Mouse (Mus musculus) heart, postnatal 25 days (tissue): ENCODE measurements around the gene Arhgap23. TPM values are rescaled to one million over a fixed set of nuclear protein-coding genes. Genes with fewer than 3 reads are reported as not detected.

ENCODE experiments used
- DNase-seq: peaks from one replicate; pipeline ENCODE4 v3.0.0; 2022; ENCODE audit warnings: low spot score
- intact Hi-C: fragments of 180-260 bp; cut with DNase I; formaldehyde crosslinking; loops from one replicate; pipeline ENCODE4 v1.15.1; 2025
- total RNA-seq, 2 experiments: library from RNA; stranded (reverse); gene quantifications; 2 replicates each; pipeline ENCODE4 v1.2.3; 2021

Arhgap23 gene
- total RNA-seq, 2 experiments from 2014 or later: 14.8 to 19.4 TPM

DNA sequence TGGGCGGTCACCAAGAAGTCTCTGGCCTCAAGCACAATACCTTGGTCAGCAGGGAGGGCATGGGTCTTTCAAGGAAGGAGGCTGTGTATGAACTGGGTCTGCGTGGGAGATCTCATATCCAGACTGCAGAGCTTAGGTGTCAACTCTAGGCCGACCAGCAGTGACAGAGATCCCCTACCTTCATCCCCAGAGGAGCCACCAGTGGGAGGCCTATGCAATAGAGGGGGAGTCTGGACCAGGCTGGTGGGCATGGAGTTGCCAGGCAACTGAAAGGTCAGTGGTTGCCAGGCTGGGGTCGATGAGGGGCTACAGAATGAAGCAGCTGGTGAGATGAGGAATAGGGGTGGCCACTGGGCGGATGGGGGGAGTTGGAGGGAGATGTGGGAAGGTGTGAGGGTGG, 124.3 kb downstream of the Arhgap23 start:
- DNase-seq: no peak
- intact Hi-C loops: no loop called here

DNA sequence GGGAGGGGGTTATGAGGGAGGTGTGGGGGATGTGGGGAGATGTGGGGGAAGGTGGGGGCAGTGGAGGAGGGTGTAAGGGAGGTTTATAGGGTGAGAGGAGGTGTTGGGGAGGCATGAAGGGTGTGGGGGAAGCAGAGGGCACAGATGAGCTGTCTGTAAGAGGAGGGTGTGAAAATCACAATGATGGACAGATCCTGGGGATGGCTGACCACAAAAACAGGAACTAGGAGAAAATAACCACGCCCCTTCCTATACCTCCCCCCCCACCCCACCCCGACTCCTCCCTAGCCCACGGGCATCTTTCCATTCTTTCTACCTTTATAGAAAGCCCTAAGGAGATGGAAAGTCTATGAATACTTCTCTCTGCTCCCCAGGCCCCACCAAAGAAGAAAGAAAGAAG, 124.8 kb downstream of the Arhgap23 start:
- DNase-seq: no peak
- intact Hi-C loops: no loop called here

DNA sequence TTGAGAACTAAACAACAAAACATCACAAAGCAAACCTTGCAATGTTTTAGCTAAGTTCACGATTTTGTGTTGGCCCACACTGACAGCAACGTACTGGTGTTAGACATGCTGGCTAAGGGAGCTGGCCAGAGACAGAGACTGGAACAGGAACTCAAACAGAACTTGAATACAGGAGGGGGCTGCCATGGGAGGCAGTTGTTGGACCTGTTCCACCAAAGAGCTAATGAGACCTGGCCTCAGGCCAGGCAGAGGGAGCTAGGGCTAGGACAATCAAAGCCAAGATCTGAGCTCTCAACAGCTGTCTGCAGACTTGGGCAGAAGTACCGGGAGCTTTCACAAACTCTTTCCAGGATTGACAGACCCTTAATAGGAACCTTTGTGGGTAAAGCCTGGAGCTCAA, 125.3 kb downstream of the Arhgap23 start:
- intact Hi-C loops: no loop called here
- DNase-seq: no peak

DNA sequence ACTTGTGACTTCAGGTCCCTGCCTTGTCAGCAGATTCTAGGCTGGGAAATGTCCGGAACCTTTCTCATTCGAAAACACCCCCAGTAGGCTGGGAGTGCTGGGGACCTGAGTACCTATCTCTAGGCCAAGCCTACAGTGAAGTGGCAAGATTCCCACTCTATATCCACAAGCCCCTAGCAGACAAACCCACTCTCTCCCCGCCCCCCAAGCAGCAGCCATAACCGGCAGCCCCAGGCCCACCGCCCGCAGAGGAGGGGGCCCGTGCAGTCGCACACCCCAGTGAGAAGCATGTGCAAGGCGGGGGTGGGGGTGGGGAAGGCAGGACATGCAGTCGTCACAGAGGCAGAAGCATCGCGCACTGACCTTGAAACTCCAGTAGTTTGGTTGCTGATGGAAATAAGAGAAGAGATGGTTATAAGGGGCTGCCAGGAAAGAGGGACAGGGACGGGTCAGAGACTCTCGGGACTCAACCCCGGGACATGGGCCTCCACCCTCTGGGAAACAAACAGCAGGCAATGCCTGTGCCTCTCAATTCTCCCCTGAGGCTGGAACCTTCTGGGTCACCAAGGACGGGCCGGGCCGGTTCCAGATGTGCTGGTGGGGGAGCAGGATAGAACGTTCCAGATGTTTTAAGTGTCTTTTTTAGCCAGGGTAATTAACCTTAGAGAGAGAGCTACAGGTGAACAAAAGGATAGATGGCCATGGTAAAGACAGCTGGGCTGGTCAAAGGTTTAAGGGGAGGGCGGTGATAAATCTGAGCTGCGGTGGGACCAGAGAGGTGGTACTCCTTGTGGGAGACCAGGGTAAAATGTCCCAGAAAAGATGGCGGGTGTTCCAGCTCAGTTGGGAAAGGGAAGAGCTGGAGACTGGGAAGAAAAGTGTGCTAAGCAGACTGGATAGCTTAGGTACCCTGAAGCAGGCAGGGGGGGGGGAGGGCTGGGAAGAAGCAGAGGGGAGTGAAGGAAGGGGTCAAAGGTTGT, 127.1 kb downstream of the Arhgap23 start:
- intact Hi-C loops: no loop called here
- no peak for DNase-seq

DNA sequence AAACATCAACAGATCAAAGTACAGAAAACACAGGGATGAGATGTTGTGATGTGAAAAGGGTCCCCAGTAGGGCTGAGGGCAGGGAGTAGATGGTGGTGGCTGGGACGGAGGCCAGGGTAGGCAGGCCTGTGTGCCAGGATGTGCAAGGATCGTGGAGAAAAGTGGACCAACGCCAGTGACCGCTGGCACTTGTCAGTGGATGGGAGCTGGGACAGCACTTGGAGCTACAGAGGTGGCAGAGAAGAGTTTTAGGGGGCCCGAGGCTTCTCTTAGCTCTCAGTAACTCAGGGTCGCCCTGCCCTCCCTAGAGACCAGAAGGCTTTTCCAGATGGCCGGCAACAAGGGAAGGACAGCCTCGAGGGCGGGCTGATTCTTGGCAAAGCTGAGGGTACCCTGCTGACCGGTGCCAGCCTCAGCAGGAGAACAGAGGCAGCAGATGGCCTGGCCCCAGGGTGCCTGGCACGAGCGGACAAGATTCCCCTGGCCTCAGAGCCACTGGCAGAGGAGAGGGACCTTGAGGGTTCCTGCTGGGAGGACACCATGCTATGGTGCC, 127.9 kb downstream of the Arhgap23 start:
- DNase-seq: no peak
- intact Hi-C loops: no loop called here

DNA sequence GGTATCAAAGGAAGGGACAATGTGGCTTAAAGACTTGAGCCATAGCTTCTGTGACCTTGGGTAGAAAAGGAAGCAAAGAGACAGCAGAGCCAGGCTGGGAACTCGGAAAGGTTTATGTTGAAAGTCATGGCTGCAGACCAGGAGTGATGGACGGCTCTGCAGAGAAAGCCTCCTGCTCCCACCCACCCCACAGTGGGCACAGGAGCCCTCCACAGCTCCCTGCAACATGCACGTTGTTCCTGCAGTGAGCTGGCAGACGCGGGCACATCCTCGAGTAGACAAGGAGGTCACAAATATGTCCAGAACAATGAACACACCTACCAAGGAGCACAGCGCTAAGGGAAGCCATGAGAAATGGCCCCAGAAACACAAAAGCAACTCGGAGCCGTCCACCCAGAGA, 128.6 kb downstream of the Arhgap23 start:
- no peak for DNase-seq
- intact Hi-C loops: no loop called here

DNA sequence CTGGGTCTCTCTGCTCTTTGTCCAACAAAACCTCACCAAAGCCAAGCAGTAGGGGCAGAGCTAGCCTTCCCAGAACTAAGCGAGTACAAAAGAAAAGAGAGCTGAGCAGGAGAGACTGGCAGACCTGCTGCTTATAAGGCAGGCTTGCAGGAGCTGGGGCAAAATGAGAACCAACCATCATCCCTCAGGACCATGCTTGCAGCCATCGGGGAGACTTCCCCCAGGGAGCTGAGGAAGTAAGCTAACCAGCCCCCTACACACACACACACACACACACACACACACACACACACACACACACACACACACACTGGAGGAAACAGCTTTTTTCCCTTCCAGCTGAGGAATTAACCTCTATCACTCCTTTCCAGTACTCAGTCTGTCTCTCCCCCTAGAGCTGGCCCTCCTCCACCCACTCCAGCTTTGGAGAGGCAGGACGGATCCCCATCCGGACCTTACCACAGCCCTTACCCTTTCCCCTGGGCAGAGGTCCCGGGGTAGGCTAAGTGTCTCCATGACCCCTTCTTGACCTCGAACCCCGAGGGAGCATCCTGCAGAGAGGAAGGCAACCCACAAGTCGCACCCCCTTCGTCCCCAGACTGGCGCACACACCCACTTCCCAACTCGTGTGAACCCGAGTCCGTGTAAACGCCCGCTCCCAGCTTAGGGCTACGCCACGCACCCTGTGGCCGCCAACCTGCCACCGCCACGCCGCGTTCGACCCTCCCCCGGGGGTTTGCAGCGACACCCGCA, 130.7 kb downstream of the Arhgap23 start:
- intact Hi-C loops: no loop called here
- no peak for DNase-seq

DNA sequence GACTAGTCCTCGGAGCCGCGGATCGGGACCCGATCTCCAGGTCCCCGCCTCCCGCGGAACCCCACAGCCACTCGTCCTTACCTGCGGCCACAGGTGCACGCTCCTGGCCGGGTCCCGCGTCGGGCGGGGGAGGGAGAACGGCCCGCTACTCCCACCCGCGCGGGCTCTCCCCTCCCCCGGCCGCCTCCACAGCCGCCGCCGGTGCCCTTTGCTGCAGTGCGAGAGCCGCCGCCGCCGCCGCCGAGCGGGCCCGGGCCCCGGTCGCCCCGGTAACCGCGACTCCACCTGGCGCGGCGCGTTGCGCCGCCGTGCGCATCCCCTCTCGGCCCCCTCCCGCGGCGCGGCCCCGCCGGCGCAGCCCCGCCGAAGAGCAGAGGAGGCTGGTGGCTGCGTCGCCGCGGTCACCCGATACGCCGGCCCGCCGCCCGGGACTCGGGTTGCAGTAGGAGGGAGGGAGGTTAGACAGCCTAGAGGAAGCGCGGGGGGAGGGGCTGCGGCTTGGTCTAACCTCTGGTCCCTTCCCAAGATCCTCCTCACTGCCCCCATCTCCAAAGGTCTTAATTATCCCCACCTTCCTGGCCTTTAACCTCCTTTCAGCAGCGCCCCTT, 131.6 kb downstream of the Arhgap23 start:
- DNase-seq: no peak

DNA sequence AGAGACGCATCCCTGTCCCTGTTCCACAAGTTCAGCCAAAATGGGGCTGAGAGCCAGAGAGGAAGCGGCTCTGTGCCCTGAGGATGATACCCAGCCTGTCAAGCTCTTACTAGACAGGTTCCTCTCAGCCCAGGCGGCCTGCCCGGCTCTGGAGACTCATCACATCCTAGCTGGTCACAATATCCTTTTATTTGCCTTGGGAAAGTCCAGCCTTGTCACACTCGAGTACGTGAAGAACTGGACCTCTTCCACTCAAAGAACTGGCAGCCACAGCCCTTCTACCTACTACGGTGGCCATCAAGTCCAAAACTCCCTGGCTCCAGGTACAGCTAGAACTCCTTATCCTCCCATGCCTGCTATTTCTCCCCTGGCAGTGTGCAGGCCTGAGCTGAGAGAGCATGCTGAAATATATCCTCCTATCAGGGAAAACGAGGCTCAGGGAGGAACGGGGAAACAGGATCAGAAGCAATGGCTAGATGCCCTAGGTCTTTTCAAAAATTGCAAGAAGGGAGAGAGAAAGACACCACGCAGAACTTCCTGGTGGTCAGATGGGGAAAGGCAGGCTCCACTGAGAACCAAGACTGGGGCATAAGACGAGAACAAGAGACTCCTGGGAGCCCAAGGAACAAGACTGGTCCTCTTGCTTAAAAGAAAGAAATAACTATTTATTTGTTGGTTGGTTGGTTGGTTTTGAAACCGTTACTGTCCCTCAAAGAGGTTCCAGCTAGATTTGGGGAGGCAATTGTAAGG, 132.8 kb downstream of the Arhgap23 start:
- intact Hi-C loops: no loop called here
- no peak for DNase-seq

More for the DNA sequence above, 131.6 kb downstream of the Arhgap23 start:
- intact Hi-C loops: no loop called here

DNA sequence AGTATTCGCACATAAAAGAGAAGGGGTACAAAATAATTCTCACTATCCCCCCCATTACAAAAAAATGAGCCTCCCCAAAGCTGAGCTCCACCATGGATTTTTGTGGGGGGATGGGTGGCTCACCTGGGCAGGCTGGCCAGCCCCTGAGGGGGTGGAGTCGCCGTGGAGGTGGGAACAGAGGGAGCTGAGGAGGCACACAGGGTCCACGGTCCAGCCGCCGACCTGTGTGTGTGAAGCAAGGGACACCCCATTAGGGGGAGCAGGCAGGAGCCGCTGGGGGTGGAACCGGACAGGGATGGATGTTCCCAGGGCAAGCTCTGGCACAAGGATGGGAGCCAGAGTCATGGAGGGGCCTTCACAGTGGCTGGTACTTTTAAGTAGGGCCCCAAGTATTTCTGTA, 133.4 kb downstream of the Arhgap23 start:
- intact Hi-C loops: no loop called here
- DNase-seq: no peak

Other genes with a start within 250 kb of the Arhgap23 start
- gene Kpnb1, start 227.7 kb upstream of the Arhgap23 start, total RNA-seq: 10 to 100 TPM; 80.0 to 81.2 TPM
- 10 to 100 TPM; 75.6 to 79.8 TPM for gene Npepps, start 134.9 kb upstream of the Arhgap23 start, total RNA-seq
- gene Mrpl45, start 99.8 kb upstream of the Arhgap23 start, total RNA-seq: 10 to 100 TPM; 57.8 to 60.6 TPM
- under 1 TPM; 0.05 to 0.06 TPM for gene Gpr179, start 63.5 kb upstream of the Arhgap23 start, total RNA-seq
- 10 to 100 TPM; 17.9 to 19.9 TPM for gene Socs7, start 53.0 kb upstream of the Arhgap23 start, total RNA-seq
- not detected for gene 4933428G20Rik, start 84.8 kb downstream of the Arhgap23 start, total RNA-seq
- gene Srcin1, start 160.7 kb downstream of the Arhgap23 start, total RNA-seq: under 1 TPM; 0.20 to 0.47 TPM
- gene Epop, start 214.2 kb downstream of the Arhgap23 start, total RNA-seq: 1 to 10 TPM in 1 of 2 experiments, under 1 TPM in 1; 0.94 to 1.5 TPM
- gene Mllt6, start 247.9 kb downstream of the Arhgap23 start, total RNA-seq: 10 to 100 TPM; 59.8 to 63.3 TPM